Mouse (Mus musculus): ENCODE results near the gene Ghdc.

DNA sequence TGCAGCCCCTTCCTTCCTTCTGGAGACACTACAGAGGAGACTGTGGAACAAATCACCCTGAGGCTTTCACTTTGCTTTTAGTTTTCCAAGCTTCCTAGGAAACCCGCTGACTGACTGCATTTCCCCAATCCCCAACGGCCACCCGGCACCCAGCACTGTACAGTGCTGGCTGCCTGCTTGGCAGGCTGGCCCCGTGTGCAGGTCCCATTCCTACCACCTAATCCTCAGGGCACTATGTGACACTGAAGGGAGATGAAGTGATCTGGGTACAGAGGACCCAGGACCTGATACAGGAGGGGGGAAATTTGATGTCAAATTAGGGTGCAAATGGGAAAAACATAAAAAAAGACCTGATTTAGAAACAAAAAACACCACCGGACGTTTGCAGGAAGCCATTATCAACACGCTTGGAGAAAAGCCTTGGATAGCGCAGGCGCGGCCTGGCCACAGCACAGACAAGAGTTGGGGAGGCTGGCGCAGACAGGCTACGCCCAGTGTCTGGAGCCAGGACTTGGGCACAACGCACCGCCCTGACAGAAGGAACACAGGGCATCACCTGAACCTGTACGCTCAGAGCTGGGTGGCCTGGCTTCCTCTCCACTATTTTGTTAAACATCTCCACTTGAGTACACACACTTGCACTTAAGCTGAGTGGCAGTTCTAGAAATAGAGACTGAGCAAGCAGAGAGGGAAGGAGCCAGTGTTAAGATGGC is 11.2 kb upstream of the Ghdc start:
- TF ChIP-seq CTCF (IDR thresholded peaks at IDR 0.05; ENCODE audit: low read depth, low read length) (no peak), TAL1 (conservative IDR thresholded peaks at IDR 0.05; ENCODE audit: low read depth, low read length) (no peak), GATA1 (IDR thresholded peaks at IDR 0.05; ENCODE audit: borderline replicate concordance, low read length) (no peak)
